Mouse (Mus musculus): Measurements from ENCODE around the gene Zranb1.

GRCm38 (mm10) chr7:132933331-132933730 lies 2.4 kb downstream of the Zranb1 start:
- TF ChIP-seq CTCF (IDR thresholded peaks at IDR 0.05; ENCODE audit: low read depth, low read length) (no peak), GATA1 (IDR thresholded peaks at IDR 0.05; ENCODE audit: borderline replicate concordance, low read length) (no peak), GATA2 (IDR thresholded peaks at IDR 0.05; ENCODE audit: borderline replicate concordance, low read depth, low read length) (no peak), TAL1 (conservative IDR thresholded peaks at IDR 0.05; ENCODE audit: low read depth, low read length) (no peak)

Data from G1E (cell line).